Mouse (Mus musculus) liver, adult 2 months (tissue): ENCODE measurements around the gene March2. TPM values are rescaled to one million over a fixed set of nuclear protein-coding genes. Genes with fewer than 3 reads are reported as not detected.

Source experiments
- DNase-seq: peaks from one replicate; pipeline ENCODE4 v3.0.0-alpha.2; 2011; ENCODE audit warnings: low read depth, low spot score; ENCODE audit errors: extremely low read depth
- H3K27ac ChIP-seq: fragments of 200-500 bp; replicated peaks from 2 replicates; pipeline ENCODE4 v1.5.1; 2012; ENCODE audit warnings: low read depth, mild to moderate bottlenecking, control low read depth, inconsistent platforms, low read length; ENCODE audit not compliant: insufficient read depth
- H3K27me3 ChIP-seq: fragments of 200-500 bp; 2 replicates; pipeline ENCODE4 v1.6.1; 2012; ENCODE audit warnings: mild to moderate bottlenecking, moderate library complexity, low read length, inconsistent platforms; ENCODE audit not compliant: control insufficient read depth, insufficient read depth
- H3K36me3 ChIP-seq: fragments of 200-500 bp; 2 replicates; pipeline ENCODE4 v1.6.1; 2012; ENCODE audit warnings: low read length, inconsistent platforms; ENCODE audit not compliant: control insufficient read depth, insufficient read depth
- H3K4me1 ChIP-seq: fragments of 200-500 bp; 2 replicates; pipeline ENCODE4 v1.6.1; 2011; ENCODE audit warnings: low read length; ENCODE audit not compliant: control insufficient read depth, insufficient read depth
- H3K4me3 ChIP-seq: fragments of 200-500 bp; 2 replicates; pipeline ENCODE4 v1.5.1; 2011; ENCODE audit warnings: low read depth, mild to moderate bottlenecking, control low read depth, low read length, moderate library complexity; ENCODE audit not compliant: insufficient read depth
- H3K79me2 ChIP-seq: fragments of 200-500 bp; 2 replicates; pipeline ENCODE4 v1.6.1; 2012; ENCODE audit warnings: inconsistent platforms, mild to moderate bottlenecking, low read length, moderate library complexity; ENCODE audit not compliant: control insufficient read depth, insufficient read depth
- H3K9ac ChIP-seq: fragments of 200-500 bp; 2 replicates; pipeline ENCODE4 v1.6.1; 2012; ENCODE audit warnings: low read depth, mild to moderate bottlenecking, control low read depth, inconsistent platforms, low read length
- CTCF ChIP-seq: fragments of 200-500 bp; IDR thresholded peaks from 2 replicates; pipeline ENCODE4 v1.5.1; 2011; ENCODE audit warnings: low read depth, low read length, control low read depth
- POLR2A ChIP-seq: fragments of 200-500 bp; IDR thresholded peaks from 2 replicates; pipeline ENCODE4 v1.6.1; 2011; ENCODE audit warnings: low read length, control low read depth; ENCODE audit not compliant: insufficient read depth; ENCODE audit errors: extremely low read depth
- WGBS: fragments of 180-500 bp; shearing (Covaris S2); methylation state at CpG from one replicate; pipeline ENCODE4 v1.1.7; 2018; 5-methylcytosine and 5-hydroxymethylcytosine counted together
- polyA plus RNA-seq: library from polyadenylated mRNA; depleted of rRNA; stranded (reverse); fragments of >200 nt; gene quantifications from 2 replicates; pipeline ENCODE4 v1.2.3, GENCODE M21; 2012
- total RNA-seq: library from RNA; depleted of rRNA; stranded (reverse); fragments of >200 nt; gene quantifications from 2 replicates; pipeline ENCODE4 v1.2.3, GENCODE M21; 2014

Gene March2
- total and polyA plus RNA-seq, 2 experiments: 71.2 to 92.3 TPM

DNA sequence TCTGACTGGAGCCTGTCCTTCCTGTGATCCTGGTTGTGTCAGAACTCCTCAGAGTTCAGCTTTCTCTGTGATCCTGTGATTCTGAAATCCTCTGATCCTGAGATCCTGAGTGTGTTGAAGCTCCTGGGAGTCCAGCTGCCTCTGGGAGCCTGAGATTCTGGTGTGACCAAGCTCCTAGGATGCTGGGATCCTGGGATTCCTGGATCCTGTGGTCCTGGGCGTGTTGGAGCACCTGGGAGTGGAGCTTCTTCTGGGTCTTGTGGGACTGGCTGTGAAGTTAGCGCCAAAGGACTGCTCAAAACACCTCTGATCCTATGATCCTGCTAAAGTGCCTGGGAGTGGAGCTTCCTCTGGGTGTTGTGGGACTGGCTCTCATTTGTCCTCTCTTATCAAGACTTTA is 9.9 kb upstream of the March2 start:
- no peaks in the 10 kb centered on the region for H3K79me2 ChIP-seq
- TF ChIP-seq POLR2A (no peak), CTCF (no peak)
- no peak for DNase-seq
- no peak overlapping the region for H3K4me3 ChIP-seq
- H3K4me1 ChIP-seq: no peaks in the 10 kb centered on the region
- no peak overlapping the region for H3K27ac ChIP-seq
- WGBS: 93% methylated on average over 2 of the region's 2 CpGs
- H3K27me3 ChIP-seq: no peaks in the 10 kb centered on the region
- no peak overlapping the region for H3K9ac ChIP-seq
- H3K36me3 ChIP-seq: no peaks in the 10 kb centered on the region

DNA sequence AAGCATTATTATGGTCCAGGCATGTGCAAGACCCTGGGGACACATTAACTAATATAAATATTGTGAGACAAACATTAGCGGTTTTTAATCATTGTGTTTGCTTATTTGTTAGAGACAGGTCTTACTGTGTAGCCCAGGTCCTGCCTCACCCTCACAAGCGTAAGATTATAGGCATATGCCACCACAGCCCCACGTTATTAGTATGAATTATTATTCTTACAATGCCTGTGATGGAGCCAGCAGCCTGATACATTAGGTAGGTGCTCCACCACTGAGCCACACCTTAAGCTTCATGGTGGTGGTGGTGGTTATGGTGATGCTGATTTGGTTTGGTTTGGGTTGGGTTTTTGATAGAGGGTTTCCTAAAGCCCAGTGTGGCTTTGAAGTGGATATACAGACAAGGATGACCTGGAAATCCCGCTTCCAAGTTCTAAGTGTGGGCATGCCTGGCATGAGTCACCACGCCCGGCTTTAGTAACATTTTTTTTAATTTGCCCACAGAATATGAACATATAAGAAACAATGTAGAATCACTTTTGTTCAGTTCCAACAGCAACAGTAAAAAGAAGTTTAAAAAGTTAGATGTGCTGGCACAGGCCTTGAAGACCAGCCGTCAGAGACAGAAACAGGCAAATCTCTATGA is 1.4 kb upstream of the March2 start:
- Histone ChIP-seq H3K9ac (no peak overlapping the region), H3K79me2 (peaks cover 2% of the 10 kb centered on the region; the same call in 1 of the 2 replicates), H3K4me1 (peaks cover 8% of the 10 kb centered on the region), H3K36me3 (no peaks in the 10 kb centered on the region), H3K4me3 (no peak overlapping the region), H3K27me3 (no peaks in the 10 kb centered on the region), H3K27ac (no peak overlapping the region)
- 98% methylated on average over 7 of the region's 7 CpGs for WGBS
- DNase-seq: no peak
- no peak for TF ChIP-seq POLR2A
- no peak for TF ChIP-seq CTCF

- H3K4me3 ChIP-seq: no peak overlapping the region
- WGBS: 43% methylated on average over 10 of the region's 10 CpGs
- TF ChIP-seq POLR2A (no peak), CTCF (no peak)
- no peaks in the 10 kb centered on the region for H3K27me3 ChIP-seq
- H3K79me2 ChIP-seq: peaks cover 2% of the 10 kb centered on the region; the same call in 1 of the 2 replicates
- no peak overlapping the region for H3K27ac ChIP-seq
- no peaks in the 10 kb centered on the region for H3K36me3 ChIP-seq
- peaks cover 10% of the 10 kb centered on the region for H3K4me1 ChIP-seq
- no peak for DNase-seq
- no peak overlapping the region for H3K9ac ChIP-seq
Observed at GRCm38 (mm10) chr17:33718944-33719725, 665 bp upstream of the March2 start.

DNA sequence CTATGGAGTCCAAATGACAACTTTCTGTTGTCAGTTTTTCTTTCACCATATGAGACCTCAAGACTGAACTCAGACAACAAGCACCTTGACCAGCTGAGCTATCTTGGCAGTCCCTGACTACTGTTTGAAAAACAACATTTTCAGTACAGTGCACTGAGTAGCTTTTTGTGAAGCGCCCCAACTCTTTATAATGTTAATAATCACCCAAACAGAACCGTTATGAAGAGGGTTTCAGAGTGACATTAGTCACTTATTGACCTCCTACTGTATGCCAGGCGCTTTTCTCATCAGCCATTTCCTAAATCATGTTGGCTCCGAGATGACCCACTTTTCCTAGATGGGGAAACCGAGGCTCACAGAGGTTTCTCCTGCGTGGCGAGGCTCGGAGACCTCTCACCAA is 488 bp downstream of the March2 start:
- Histone ChIP-seq H3K4me3 (peak overlapping the region; percentile 75), H3K79me2 (peaks cover 2% of the 10 kb centered on the region; the same call in 1 of the 2 replicates), H3K36me3 (no peaks in the 10 kb centered on the region), H3K27me3 (no peaks in the 10 kb centered on the region), H3K4me1 (peaks cover 10% of the 10 kb centered on the region), H3K27ac (peak overlapping the region; percentile 96), H3K9ac (peak overlapping the region; percentile 83)
- no peak for TF ChIP-seq POLR2A
- TF ChIP-seq CTCF: no peak
- peak; percentile 85 for DNase-seq
- WGBS: under 1% methylated on average over 8 of the region's 8 CpGs

DNA sequence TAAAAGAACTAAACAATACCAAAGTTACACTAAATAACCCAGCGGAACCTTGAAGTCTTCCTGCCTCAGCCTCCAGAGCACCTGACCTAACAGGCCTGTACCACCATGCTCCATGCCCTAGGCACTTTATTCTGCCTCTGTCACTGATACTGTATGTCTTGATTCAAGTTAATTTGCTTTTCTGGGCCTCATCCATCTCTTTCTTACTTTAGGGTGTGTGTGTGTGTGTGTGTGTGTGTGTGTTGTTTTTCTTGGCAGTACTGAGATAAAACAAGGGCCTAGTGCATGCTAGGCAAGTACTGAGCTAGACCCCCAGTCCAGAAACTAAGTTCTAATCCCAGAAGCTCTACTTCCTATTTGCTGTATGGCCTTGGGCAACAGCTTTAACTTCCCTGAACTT is 1.2 kb downstream of the March2 start:
- H3K27ac ChIP-seq: peak overlapping the region; percentile 38; the same call in 1 of the 2 replicates
- peaks cover 10% of the 10 kb centered on the region for H3K4me1 ChIP-seq
- no peak for DNase-seq
- 96% methylated on average over 1 of the region's 1 CpGs for WGBS
- no peaks in the 10 kb centered on the region for H3K27me3 ChIP-seq
- H3K36me3 ChIP-seq: no peaks in the 10 kb centered on the region
- TF ChIP-seq CTCF (no peak), POLR2A (no peak)
- peaks cover 2% of the 10 kb centered on the region; the same call in 1 of the 2 replicates for H3K79me2 ChIP-seq
- H3K4me3 ChIP-seq: peak overlapping the region; percentile 17; the same call in 1 of the 2 replicates
- no peak overlapping the region for H3K9ac ChIP-seq

DNA sequence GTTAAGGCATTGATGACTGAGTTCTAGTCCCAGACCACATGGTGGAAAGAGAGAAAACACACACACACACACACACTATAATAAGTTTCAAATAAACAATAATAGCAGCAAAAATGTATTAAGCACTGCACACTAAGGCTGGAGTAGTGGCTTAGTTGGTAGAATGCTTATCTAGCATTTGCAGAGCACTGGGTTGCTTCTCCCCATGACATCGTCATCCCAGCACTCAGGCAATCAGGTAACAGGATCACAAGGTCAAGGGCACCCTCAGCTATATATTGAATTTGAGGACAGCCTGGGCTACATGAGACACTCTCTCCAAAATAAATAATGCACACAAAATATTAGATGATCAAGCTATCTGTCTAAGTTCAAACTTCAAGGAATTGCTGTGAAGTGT is 3.7 kb downstream of the March2 start:
- 0 out of 2 replicates have a peak, but pooled peaks cover 2% of the 10 kb centered on the region for H3K36me3 ChIP-seq

More for the DNA sequence above, 3.7 kb downstream of the March2 start:
- WGBS: 56% methylated on average over 1 of the region's 1 CpGs
- DNase-seq: no peak
- Histone ChIP-seq H3K4me1 (peaks cover 10% of the 10 kb centered on the region), H3K27me3 (no peaks in the 10 kb centered on the region), H3K79me2 (peaks cover 2% of the 10 kb centered on the region; the same call in 1 of the 2 replicates), H3K27ac (no peak overlapping the region), H3K4me3 (no peak overlapping the region), H3K9ac (no peak overlapping the region)
- TF ChIP-seq POLR2A: no peak
- TF ChIP-seq CTCF: no peak
